Mouse (Mus musculus): ENCODE data around the gene Pecam1.

GRCm38 (mm10) chr11:106623629-106624028 is 126.8 kb downstream of the Pecam1 start:
- TF ChIP-seq CTCF (IDR thresholded peaks at IDR 0.05; ENCODE audit: low read depth, low read length) (no peak), GATA1 (IDR thresholded peaks at IDR 0.05; ENCODE audit: borderline replicate concordance, low read length) (no peak), TAL1 (conservative IDR thresholded peaks at IDR 0.05; ENCODE audit: low read depth, low read length) (no peak)

Measured in G1E (cell line).